Mouse (Mus musculus): ENCODE data around the gene Ncan.
A peak's percentile ranks its signal among the peaks of the same experiment; 100 is the strongest.

Gene Ncan

GRCm38 (mm10) chr8:70120667-70121066 lies at the start of gene Ncan:
Gene Ncan (minus strand): TSS chr8:70120873.
- peak; percentile 90 to 92 for DNase-seq

DNA sequence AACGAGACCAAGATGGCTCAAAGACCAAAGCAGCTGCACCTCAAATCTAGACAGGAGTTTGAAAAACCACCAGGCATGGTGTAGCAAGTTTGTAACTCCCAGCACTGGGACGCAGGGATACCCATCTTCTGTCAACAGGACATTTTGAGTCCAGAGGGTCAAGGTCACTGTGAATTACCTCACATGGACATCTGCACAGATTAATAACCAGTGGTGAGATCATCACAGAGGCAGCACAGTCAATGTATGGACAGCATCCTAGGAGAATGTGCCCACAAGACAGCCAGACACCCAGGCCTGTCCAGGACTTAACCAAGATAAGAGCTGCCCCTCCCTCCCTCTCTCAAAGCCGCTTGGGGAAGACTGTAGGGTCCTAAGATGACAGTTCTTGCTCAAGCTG lies 49.4 kb upstream of the Ncan start:
- DNase-seq = no peak

- DNase-seq = peak; percentile 65 to 73
Measured at GRCm38 (mm10) chr8:70166504-70167110, 45.9 kb upstream of the Ncan start.

- no peak for DNase-seq
Measured at GRCm38 (mm10) chr8:70163316-70163715, 42.6 kb upstream of the Ncan start.

DNA sequence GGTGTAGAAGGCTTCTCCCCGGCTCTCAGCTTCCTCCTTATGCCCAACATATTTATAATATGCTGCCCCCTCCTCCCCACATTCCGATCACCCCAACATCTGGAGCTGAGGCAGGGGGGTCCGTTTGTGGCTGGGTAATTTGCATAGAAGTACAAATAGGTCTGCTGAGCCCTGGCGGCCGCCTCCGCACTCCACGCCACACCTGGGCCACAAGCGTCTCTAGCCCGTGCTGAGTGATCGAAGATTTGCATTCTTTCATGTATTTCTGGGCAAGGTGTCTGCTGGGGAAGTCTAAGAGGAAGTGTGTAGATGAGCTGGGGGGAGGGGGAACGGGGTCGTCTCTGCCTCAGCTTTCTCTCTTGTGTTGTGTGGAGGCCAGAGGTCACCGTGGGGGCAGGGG lies 39.3 kb upstream of the Ncan start:
- DNase-seq = no peak

GRCm38 (mm10) chr8:70159211-70159610 lies 38.5 kb upstream of the Ncan start:
- DNase-seq = no peak

DNA sequence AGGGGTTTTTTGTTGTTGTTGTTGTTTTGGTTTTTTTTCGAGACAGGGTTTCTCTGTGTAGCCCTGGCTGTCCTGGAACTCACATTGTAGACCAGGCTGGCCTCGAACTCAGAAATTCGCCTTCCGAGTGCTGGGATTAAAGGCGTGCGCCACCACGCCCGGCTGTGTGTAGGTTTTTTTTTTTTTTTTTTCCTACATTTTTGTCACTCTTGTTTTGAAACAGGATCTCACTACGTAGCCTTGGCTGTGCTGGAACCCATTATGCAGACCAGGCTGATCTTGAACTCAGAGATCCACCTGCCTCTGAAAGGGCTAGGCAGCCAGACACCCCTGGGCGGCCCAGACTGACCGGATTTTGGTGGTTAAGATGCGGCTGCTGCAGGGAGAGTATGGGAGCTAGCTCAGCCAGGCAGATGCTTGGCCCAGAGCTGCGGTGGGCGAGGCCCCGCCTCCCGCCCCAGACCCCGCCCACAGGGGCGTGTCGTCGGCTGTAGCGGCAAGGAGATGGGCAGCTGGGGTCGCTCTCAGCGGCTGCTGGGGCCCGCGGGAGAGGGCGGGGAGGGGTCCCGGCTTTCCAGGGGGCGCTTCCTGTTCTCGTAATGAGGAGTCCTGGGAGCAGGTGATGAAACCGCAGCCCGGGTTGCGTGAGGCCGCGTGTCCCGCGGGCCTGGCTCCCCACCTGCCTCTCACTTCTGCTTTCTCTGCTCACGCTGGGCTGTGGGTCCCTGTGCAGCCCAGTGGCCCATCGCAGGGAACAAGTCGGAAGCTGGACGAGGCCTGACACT lies 37.6 kb upstream of the Ncan start:
- DNase-seq = peak; percentile 30 to 47

GRCm38 (mm10) chr8:70157240-70157800 lies 36.6 kb upstream of the Ncan start:
- DNase-seq = no peak

DNA sequence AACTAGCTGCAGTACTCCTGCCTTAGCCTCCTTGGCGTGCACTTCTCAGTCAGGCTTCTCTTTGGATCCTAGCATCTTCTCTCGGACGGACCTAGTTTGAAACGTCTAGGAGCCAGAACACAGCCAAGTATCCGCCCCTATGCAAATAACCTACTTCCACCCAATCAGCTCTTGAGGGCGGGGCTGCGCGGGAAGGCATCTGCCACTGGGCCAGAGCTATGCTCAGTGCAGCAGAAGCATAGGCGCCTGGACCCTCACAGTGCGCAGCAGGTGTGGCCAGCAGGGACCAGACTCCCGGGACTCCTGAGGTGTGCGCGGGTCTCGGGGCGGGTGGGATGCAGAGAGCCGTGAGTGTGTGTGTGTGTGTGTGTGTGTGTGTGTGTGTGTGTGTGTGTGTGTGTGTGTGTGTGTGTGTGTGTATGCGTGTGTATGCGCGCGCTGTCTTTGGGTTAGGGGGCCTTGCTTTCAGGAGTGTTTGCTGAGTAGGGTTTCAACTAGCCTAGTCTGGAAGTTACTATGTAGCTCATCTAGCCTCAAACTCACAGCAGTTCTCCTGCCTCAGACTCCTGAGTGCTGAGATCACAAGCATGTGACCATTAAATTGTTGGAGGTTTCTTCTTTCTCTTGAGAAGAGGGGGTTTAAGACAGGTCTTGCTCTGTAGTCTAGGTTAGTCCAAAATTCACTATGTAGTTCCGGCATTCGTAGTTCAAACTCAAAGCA lies 32.0 kb upstream of the Ncan start:
- peak in 1 of 2 experiments; percentile 35 for DNase-seq

DNA sequence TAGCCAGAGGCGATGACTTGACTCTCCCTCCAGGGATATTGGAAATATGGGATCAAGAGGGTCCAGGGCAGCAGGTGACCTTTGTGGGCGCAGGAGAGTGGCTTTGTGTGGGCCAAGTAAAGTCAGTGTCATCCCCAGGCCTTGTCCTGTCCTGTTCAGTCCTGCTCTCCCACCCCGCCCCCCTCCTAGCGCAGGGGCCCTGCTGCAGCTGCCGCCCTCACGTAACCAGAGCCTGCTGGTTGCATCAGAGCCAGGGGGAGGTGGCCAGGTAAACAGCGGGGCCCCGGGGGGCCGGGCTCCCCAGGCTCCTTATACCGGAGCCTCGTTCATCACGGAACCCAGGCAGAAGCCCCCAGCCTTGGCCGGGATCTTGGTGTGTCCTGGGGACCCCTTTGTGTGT lies 29.5 kb upstream of the Ncan start:
- no peak for DNase-seq

- DNase-seq = no peak
Measured at GRCm38 (mm10) chr8:70147678-70148607, 27.3 kb upstream of the Ncan start.

GRCm38 (mm10) chr8:70139981-70140380 lies 19.3 kb upstream of the Ncan start:
- DNase-seq = no peak

DNA sequence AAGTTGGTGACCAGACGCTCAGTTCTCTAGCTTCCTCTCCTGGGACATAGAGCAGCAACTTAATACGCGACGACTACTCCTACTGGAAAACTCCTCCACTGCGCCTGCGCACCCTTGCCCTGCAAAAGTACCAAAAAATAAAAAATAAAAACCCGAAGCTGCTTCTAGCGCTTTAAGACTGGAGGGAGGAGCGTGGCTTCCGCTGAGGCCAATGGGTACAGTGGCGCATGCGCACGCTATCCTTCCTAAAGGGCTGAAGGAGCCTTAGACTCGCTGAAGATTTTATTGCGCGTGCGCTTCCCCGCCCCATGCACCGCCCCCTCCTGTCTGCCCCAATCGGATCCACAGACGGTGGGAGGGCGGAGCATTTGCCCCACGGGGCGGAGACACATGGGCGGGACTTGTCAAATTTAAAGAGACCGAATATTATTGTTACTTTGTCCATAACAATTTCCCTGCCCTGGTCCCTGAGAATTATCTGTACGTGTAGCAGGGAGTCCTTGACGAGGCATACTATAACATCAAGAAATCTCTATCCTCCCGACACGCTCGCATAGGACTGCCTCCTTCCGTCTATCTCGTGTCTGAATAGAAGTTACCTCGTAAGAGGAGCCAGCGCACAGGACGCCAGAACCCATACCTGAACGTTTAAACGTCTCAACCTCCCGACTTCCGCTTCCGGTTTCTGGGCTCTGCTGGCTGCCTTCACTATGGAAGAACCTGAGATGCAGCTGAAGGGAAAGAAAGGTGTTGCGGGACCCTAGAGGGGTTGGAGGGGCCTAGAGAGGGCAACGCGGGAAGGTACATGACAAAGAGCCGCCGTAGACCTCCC lies 18.6 kb upstream of the Ncan start, which contains the start of the genes Rfxank, Borcs8 and Mef2b:
TSS of gene Rfxank (minus strand) at position 129 of the 832 bp plus-strand sequence.
TSS of gene Borcs8 (plus strand) at position 474 of the 832 bp plus-strand sequence.
TSS of gene Mef2b (plus strand) at position 686 of the 832 bp plus-strand sequence.
- DNase-seq = peak; percentile 98 to 99

GRCm38 (mm10) chr8:70137890-70138289 lies 17.2 kb upstream of the Ncan start:
- no peak for DNase-seq

- DNase-seq = no peak
Measured at GRCm38 (mm10) chr8:70136591-70136990, 15.9 kb upstream of the Ncan start.

GRCm38 (mm10) chr8:70134931-70135330 lies 14.3 kb upstream of the Ncan start:
- no peak for DNase-seq

DNA sequence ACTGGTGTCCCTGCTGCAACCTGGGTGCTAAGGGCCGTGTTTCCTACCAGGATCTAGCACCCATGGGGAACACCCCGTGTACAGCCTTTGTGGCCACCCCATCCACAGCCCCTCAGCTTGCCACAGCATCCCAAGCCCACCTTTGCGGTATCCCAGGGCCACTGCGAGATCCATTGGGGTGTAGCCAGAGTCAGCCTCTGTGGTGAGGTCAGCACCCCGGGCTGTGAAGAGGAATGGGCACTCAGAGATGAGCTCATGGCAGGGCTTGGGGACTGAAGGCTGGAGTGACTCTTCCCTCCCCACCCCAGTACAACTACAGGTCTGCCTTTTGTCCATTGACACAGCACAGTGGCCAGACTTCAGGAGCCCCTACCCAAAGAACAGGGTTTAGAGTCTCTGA lies 13.4 kb upstream of the Ncan start:
- DNase-seq = no peak

- peak; percentile 78 to 83 for DNase-seq
Measured at GRCm38 (mm10) chr8:70131166-70131883, 10.7 kb upstream of the Ncan start, which contains the start of gene Nr2c2ap. Gene Nr2c2ap (plus strand): TSS chr8:70131333.

DNA sequence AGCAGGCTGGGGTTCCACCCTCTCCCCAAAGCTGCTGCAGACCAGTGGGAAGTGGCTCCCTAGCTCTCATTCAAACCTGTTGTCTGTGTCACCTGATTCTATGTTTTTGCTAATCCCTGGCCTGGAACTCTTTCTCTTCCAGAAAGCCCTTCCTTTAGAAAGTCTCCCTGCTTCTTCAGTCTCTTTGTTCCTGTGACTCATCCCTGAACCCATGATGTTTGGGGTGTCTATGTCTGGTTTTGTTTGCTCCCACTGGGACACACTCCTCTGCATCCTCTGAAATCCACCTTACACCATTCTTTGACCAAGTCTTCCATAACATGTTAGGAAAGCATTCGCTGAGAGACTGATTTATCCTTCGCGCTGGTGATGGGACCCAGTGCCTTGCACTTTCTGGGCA lies 9.4 kb upstream of the Ncan start:
- DNase-seq = no peak

DNA sequence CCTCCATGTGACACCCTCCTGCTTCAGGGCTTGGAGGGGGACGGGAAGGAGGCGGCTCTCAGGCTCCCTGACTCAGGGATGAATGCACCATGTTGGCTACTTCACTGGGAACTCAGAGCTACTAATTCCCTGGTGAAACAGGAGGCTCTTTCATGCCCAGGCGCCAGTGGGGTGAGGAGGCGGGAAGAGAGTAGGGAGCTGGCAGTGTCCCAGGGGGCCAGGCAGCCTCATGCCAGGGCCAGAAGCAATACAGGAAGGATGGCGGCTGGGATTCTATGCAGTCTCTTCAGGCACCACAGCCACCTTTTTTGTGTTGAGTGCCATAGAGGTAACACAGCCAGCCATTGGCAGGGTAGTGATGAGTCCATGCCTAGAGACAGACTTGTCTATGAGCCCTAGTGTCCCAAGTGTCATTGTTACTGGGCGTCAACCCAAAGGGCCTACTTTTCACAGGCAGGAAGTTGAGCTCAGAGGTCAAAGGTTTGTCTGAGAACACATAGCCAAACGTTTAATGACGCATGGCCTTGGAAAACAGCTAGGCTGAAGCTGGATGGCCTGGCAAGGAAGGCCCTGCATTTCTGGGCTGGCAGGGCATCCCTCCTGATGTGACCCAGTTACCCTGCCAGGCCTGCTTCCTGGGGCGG lies 8.8 kb upstream of the Ncan start:
- peak; percentile 38 to 55 for DNase-seq

All from cerebellum, postnatal 36 days (tissue).